In the genomic region with DNA sequence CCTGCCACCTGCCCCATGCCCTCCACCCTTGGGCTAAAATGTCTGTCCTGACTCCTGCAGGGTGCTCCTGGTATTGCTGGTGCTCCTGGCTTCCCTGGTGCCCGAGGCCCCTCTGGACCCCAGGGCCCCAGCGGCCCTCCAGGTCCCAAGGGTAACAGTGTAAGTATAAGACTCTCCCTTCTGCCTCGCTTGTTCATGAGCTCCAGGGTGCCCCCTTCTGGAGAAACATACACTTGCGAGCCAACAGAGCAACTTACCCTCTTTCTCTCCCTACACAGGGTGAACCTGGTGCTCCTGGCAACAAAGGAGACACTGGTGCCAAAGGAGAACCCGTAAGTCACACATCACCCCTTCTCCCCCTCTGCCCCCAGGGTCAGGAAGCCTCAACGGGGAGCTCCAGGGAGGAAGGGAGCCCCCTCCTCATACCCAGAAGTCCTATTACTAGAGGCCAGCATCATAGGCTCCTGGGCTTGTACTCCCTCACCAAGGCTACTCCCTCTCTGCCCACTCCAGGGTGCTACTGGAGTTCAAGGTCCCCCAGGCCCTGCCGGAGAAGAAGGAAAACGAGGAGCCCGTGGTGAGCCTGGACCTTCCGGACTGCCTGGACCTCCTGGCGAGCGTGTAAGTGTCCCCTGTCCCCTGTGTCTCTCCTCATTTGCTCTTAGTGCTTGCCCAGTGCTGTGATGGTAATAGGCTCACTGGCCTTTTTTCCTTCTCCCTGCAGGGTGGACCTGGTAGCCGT, we compare ENCODE assay signal across 8 mouse cellular contexts. TPM values are rescaled to one million over a fixed set of nuclear protein-coding genes. Genes with fewer than 3 reads are reported as not detected.
A peak's percentile ranks its signal among the peaks of the same experiment; 100 is the strongest.
DNase-seq lines count a peak whose midpoint lies in the region; ATAC-seq lines count a peak whose summit lies in the region.

No protein-coding gene starts in this region.

- H3K9ac ChIP-seq in limb, embryonic 13.5 days, result peak overlapping the region; percentile 53
- H3K9ac ChIP-seq in hindbrain, embryonic 12.5 days, result no peak overlapping the region

- peaks cover 3% of the 10 kb centered on the region; the same call in 1 of the 2 replicates for H3K27me3 ChIP-seq in limb, embryonic 13.5 days
- H3K27me3 ChIP-seq in hindbrain, embryonic 12.5 days, result peaks cover 35% of the 10 kb centered on the region

- no peaks in the 10 kb centered on the region for H3K9me3 ChIP-seq in limb, embryonic 13.5 days
- no peaks in the 10 kb centered on the region for H3K9me3 ChIP-seq in hindbrain, embryonic 12.5 days (replicated peaks)

- H3K4me3 ChIP-seq in limb, embryonic 13.5 days, result no peak overlapping the region
- H3K4me3 ChIP-seq in hindbrain, embryonic 12.5 days, result no peak overlapping the region

- peak overlapping the region; percentile 89 for H3K4me2 ChIP-seq in limb, embryonic 13.5 days (replicated peaks)
- H3K4me2 ChIP-seq in hindbrain, embryonic 12.5 days (replicated peaks), result no peak overlapping the region

- peak; percentile 36 to 41 for DNase-seq in frontal cortex, postnatal 36 days (ENCODE audit: low spot score in 2 of 2)
- DNase-seq in frontal cortex, postnatal 25 days (ENCODE audit: low spot score in 2 of 2), result no peak
- DNase-seq in 416B (ENCODE audit: low read depth), result peak; percentile 71
- peak; percentile 64 for DNase-seq in adrenal gland, postnatal 14 days
- peak; percentile 29 to 61 for DNase-seq in gastrocnemius, postnatal 4 days (ENCODE audit: low spot score in 2 of 2)
- DNase-seq in retina, postnatal 7 days (ENCODE audit: low read depth, low spot score), result peak; percentile 21

- ATAC-seq in limb, embryonic 13.5 days (ENCODE audit: low FRiP score, low read depth), result no peak
- no peak for ATAC-seq in hindbrain, embryonic 12.5 days (ENCODE audit: low FRiP score)

- WGBS in limb, embryonic 13.5 days, result 53% methylated on average over 13 of the region's 13 CpGs
- WGBS in hindbrain, embryonic 12.5 days, result 48% methylated on average over 13 of the region's 13 CpGs

- peak overlapping the region; percentile 58; the same call in 1 of the 2 replicates for H3K27ac ChIP-seq in limb, embryonic 13.5 days
- H3K27ac ChIP-seq in hindbrain, embryonic 12.5 days, result no peak overlapping the region

- peaks cover 31% of the 10 kb centered on the region for H3K4me1 ChIP-seq in limb, embryonic 13.5 days
- H3K4me1 ChIP-seq in hindbrain, embryonic 12.5 days, result peaks cover 5% of the 10 kb centered on the region

- H3K36me3 ChIP-seq in limb, embryonic 13.5 days, result peaks cover 93% of the 10 kb centered on the region
- H3K36me3 ChIP-seq in hindbrain, embryonic 12.5 days, result 0 out of 2 replicates have a peak, but pooled peaks cover 3% of the 10 kb centered on the region

RNA-seq across cellular contexts. Expression of gene Col1a1, which starts 6.4 kb away (rescaled TPM):
- 358 and 494 TPM in 2 replicates for total RNA-seq in adrenal gland, postnatal 14 days (2021)
- total RNA-seq in gastrocnemius, postnatal 4 days (2021), result 1,000 to 10,000 TPM; 5,652 to 6,690 TPM
- 1,007 and 1,170 TPM in 2 replicates for polyA plus RNA-seq in limb, embryonic 13.5 days (2015; fragmentation: Nextera tagmentation; extraction: Ambion mirVana)
- 508 and 685 TPM in 2 replicates for polyA plus RNA-seq in hindbrain, embryonic 12.5 days (2016; fragmentation: Nextera tagmentation; extraction: Ambion mirVana)

RNA-seq across cellular contexts. Expression of gene Hils1, which starts 24.9 kb away (rescaled TPM):
- total RNA-seq in adrenal gland, postnatal 14 days (2021), result not detected in 2 replicates
- total RNA-seq in gastrocnemius, postnatal 4 days (2021), result not detected
- not detected in 2 replicates for polyA plus RNA-seq in limb, embryonic 13.5 days (2015; fragmentation: Nextera tagmentation; extraction: Ambion mirVana)
- polyA plus RNA-seq in hindbrain, embryonic 12.5 days (2016; fragmentation: Nextera tagmentation; extraction: Ambion mirVana), result not detected in 2 replicates

RNA-seq across cellular contexts. Expression of gene Sgca, which starts 33.7 kb away (rescaled TPM):
- 0.26 TPM in 1 of 2 replicates, not detected in the other for total RNA-seq in adrenal gland, postnatal 14 days (2021)
- total RNA-seq in gastrocnemius, postnatal 4 days (2021), result 100 to 1,000 TPM; 169 to 222 TPM
- polyA plus RNA-seq in limb, embryonic 13.5 days (2015; fragmentation: Nextera tagmentation; extraction: Ambion mirVana), result 6.1 and 7.1 TPM in 2 replicates
- polyA plus RNA-seq in hindbrain, embryonic 12.5 days (2016; fragmentation: Nextera tagmentation; extraction: Ambion mirVana), result 0.43 and 1.5 TPM in 2 replicates

RNA-seq across cellular contexts. Expression of gene Ppp1r9b, which starts 48.4 kb away (rescaled TPM):
- total RNA-seq in adrenal gland, postnatal 14 days (2021), result 101 and 109 TPM in 2 replicates
- total RNA-seq in gastrocnemius, postnatal 4 days (2021), result 10 to 100 TPM; 64.9 to 69.2 TPM
- polyA plus RNA-seq in limb, embryonic 13.5 days (2015; fragmentation: Nextera tagmentation; extraction: Ambion mirVana), result 11.4 and 11.8 TPM in 2 replicates
- 16.8 and 18.5 TPM in 2 replicates for polyA plus RNA-seq in hindbrain, embryonic 12.5 days (2016; fragmentation: Nextera tagmentation; extraction: Ambion mirVana)

Comparison
In these comparisons a context has a peak if more than half of its experiments do, and no peak if none do; other contexts are left out.
1. DNase-seq: peak in frontal cortex, postnatal 36 days (2 of 2), 416B (single experiment), adrenal gland, postnatal 14 days (single experiment), gastrocnemius, postnatal 4 days (2 of 2) and retina, postnatal 7 days (single experiment); none in frontal cortex, postnatal 25 days (0 of 2).
2. RNA of gene Col1a1, which starts 6.4 kb away (total RNA-seq): 5,652 to 6,690 TPM in gastrocnemius, postnatal 4 days; 358 to 494 TPM in adrenal gland, postnatal 14 days; every median in the first group is over 10 times any median in the second.
3. RNA of gene Sgca, which starts 33.7 kb away (total RNA-seq): 169 to 222 TPM in gastrocnemius, postnatal 4 days; 0.26 TPM in adrenal gland, postnatal 14 days; every median in the first group is over 100 times any median in the second.